Comparison of ENCODE assay signal across 14 mouse cellular contexts in genomic region chr5:4833940-4834339, GRCm38 (mm10).
DNase-seq lines count a peak whose midpoint lies in the region; ATAC-seq and TF ChIP-seq lines count a peak whose summit lies in the region.
"Had no signal": no experiment of that assay in that cellular context is flagged by ENCODE, and none has a peak within 500 bp of the region (broad histone marks: within the 10 kb centered on the region; RNA-seq: fewer than 3 reads in every experiment).

No protein-coding gene starts in this region.

- no peak overlapping the region for H3K4me2 ChIP-seq in forebrain, embryonic 12.5 days
- H3K4me2 ChIP-seq in forebrain, embryonic 16.5 days (ENCODE audit: low read length), result peak overlapping the region; percentile 30; the same call in 1 of the 2 replicates
- H3K4me2 ChIP-seq in hindbrain, postnatal 0 days (ENCODE audit: low read depth, low read length), result peak overlapping the region; percentile 11; the same call in 1 of the 2 replicates
- H3K4me2 ChIP-seq in neural tube, embryonic 13.5 days, result peak overlapping the region; percentile 30
- H3K4me2 ChIP-seq: limb, embryonic 13.5 days had no signal

- TF ChIP-seq CTCF in hindbrain, postnatal 0 days (IDR thresholded peaks at IDR 0.05; ENCODE audit: low read depth), result no peak
- no peak for TF ChIP-seq CTCF in thymus, adult 2 months (IDR thresholded peaks at IDR 0.05; ENCODE audit: borderline replicate concordance, control insufficient read depth, extremely low read depth, insufficient read depth, low read length, poor library complexity)

- no peaks in the 10 kb centered on the region for H3K36me3 ChIP-seq in forebrain, embryonic 12.5 days (replicated peaks)
- no peaks in the 10 kb centered on the region for H3K36me3 ChIP-seq in forebrain, embryonic 10.5 days (replicated peaks)
- H3K36me3 ChIP-seq in forebrain, embryonic 16.5 days (ENCODE audit: control insufficient read depth, insufficient read depth), result no peaks in the 10 kb centered on the region
- H3K36me3 ChIP-seq in hindbrain, postnatal 0 days (ENCODE audit: insufficient read depth, low read length), result no peaks in the 10 kb centered on the region
- H3K36me3 ChIP-seq in neural tube, embryonic 13.5 days, result no peaks in the 10 kb centered on the region
- H3K36me3 ChIP-seq in thymus, adult 2 months (ENCODE audit: control insufficient read depth, insufficient read depth, low read length), result no peaks in the 10 kb centered on the region
- H3K36me3 ChIP-seq: limb, embryonic 13.5 days had no signal

- DNase-seq in forebrain, embryonic 10.5 days (ENCODE audit: extremely low spot score, low spot score), result no peak
- DNase-seq in hindbrain, postnatal 0 days (ENCODE audit: low spot score), result peak; percentile 24
- DNase-seq in spleen, postnatal 36 days (ENCODE audit: low spot score in 2 of 2), result no peak
- DNase-seq in adrenal gland, adult 8-10 months, result no peak
- DNase-seq in thymus, adult 2 months, result no peak
- DNase-seq: cerebellum, adult 11-12 months; kidney, adult 8-10 months; lung, postnatal 14 days; right cerebral cortex, postnatal 14 days had no signal

- H3K27me3 ChIP-seq in forebrain, embryonic 12.5 days, result no peaks in the 10 kb centered on the region
- H3K27me3 ChIP-seq in forebrain, embryonic 10.5 days (ENCODE audit: poor library complexity, severe bottlenecking), result no peaks in the 10 kb centered on the region
- H3K27me3 ChIP-seq in forebrain, embryonic 16.5 days (replicated peaks; ENCODE audit: control insufficient read depth, insufficient read depth, low read length), result no peaks in the 10 kb centered on the region
- H3K27me3 ChIP-seq in hindbrain, postnatal 0 days (ENCODE audit: insufficient read depth, low read length), result no peaks in the 10 kb centered on the region
- peaks cover 63% of the 10 kb centered on the region for H3K27me3 ChIP-seq in neural tube, embryonic 13.5 days
- H3K27me3 ChIP-seq in thymus, adult 2 months (ENCODE audit: control insufficient read depth, insufficient read depth, low read length), result no peaks in the 10 kb centered on the region
- H3K27me3 ChIP-seq: limb, embryonic 13.5 days had no signal

- H3K27ac ChIP-seq in forebrain, embryonic 12.5 days, result peak overlapping the region; percentile 76; the same call in 1 of the 2 replicates
- H3K27ac ChIP-seq in forebrain, embryonic 10.5 days, result no peak overlapping the region
- H3K27ac ChIP-seq in forebrain, embryonic 16.5 days (ENCODE audit: low read length), result no peak overlapping the region
- no peak overlapping the region for H3K27ac ChIP-seq in hindbrain, postnatal 0 days
- no peak overlapping the region for H3K27ac ChIP-seq in neural tube, embryonic 13.5 days (replicated peaks)
- no peak overlapping the region for H3K27ac ChIP-seq in thymus, adult 2 months (ENCODE audit: control insufficient read depth, insufficient read depth, low read length)

- H3K4me1 ChIP-seq in forebrain, embryonic 12.5 days, result peaks cover 20% of the 10 kb centered on the region
- H3K4me1 ChIP-seq in forebrain, embryonic 10.5 days, result peaks cover 36% of the 10 kb centered on the region
- H3K4me1 ChIP-seq in forebrain, embryonic 16.5 days (replicated peaks; ENCODE audit: control insufficient read depth, insufficient read depth, low read length), result peaks cover 14% of the 10 kb centered on the region
- 0 out of 2 replicates have a peak, but pooled peaks cover 3% of the 10 kb centered on the region for H3K4me1 ChIP-seq in hindbrain, postnatal 0 days (ENCODE audit: insufficient read depth, low read length)
- peaks cover 16% of the 10 kb centered on the region for H3K4me1 ChIP-seq in neural tube, embryonic 13.5 days (replicated peaks)
- no peaks in the 10 kb centered on the region for H3K4me1 ChIP-seq in thymus, adult 2 months (replicated peaks; ENCODE audit: control insufficient read depth, insufficient read depth, low read length)

- no peak overlapping the region for H3K9ac ChIP-seq in forebrain, embryonic 12.5 days
- no peak overlapping the region for H3K9ac ChIP-seq in forebrain, embryonic 16.5 days (replicated peaks; ENCODE audit: low read depth, low read length)
- no peak overlapping the region for H3K9ac ChIP-seq in hindbrain, postnatal 0 days (replicated peaks; ENCODE audit: low read length)
- H3K9ac ChIP-seq in neural tube, embryonic 13.5 days, result no peak overlapping the region
- H3K9ac ChIP-seq: limb, embryonic 13.5 days had no signal

- H3K4me3 ChIP-seq in forebrain, embryonic 12.5 days (replicated peaks), result no peak overlapping the region
- H3K4me3 ChIP-seq in forebrain, embryonic 10.5 days, result no peak overlapping the region
- no peak overlapping the region for H3K4me3 ChIP-seq in forebrain, embryonic 16.5 days (replicated peaks; ENCODE audit: low read length)
- H3K4me3 ChIP-seq in hindbrain, postnatal 0 days (ENCODE audit: low read length), result no peak overlapping the region
- no peak overlapping the region for H3K4me3 ChIP-seq in neural tube, embryonic 13.5 days
- no peak overlapping the region for H3K4me3 ChIP-seq in thymus, adult 2 months (ENCODE audit: control insufficient read depth, insufficient read depth, low read length)
- H3K4me3 ChIP-seq: limb, embryonic 13.5 days had no signal

- H3K9me3 ChIP-seq in forebrain, embryonic 12.5 days, result no peaks in the 10 kb centered on the region
- H3K9me3 ChIP-seq in forebrain, embryonic 10.5 days, result no peaks in the 10 kb centered on the region
- H3K9me3 ChIP-seq in forebrain, embryonic 16.5 days (ENCODE audit: control insufficient read depth, low read length), result no peaks in the 10 kb centered on the region
- no peaks in the 10 kb centered on the region for H3K9me3 ChIP-seq in hindbrain, postnatal 0 days (ENCODE audit: low read length)
- no peaks in the 10 kb centered on the region for H3K9me3 ChIP-seq in neural tube, embryonic 13.5 days
- H3K9me3 ChIP-seq: limb, embryonic 13.5 days had no signal

- 41% methylated on average over 11 of the region's 11 CpGs for WGBS in forebrain, embryonic 12.5 days
- WGBS in forebrain, embryonic 10.5 days, result 73% methylated on average over 11 of the region's 11 CpGs
- WGBS in forebrain, embryonic 16.5 days, result 26% methylated on average over 11 of the region's 11 CpGs
- whole genome bisulfite sequencing in hindbrain, postnatal 0 days, result 19% methylated on average over 11 of the region's 11 CpGs
- 12% methylated on average over 11 of the region's 11 CpGs for WGBS in neural tube, embryonic 13.5 days
- 98% methylated on average over 11 of the region's 11 CpGs for WGBS in thymus, adult 2 months

- TF ChIP-seq POLR2A in thymus, adult 2 months (IDR thresholded peaks at IDR 0.05; ENCODE audit: control insufficient read depth, extremely low read depth, insufficient read depth, low read length, poor library complexity), result no peak

- ATAC-seq in forebrain, embryonic 12.5 days (ENCODE audit: low FRiP score), result peak; percentile 15; the same call in 1 of the 2 replicates
- peak; percentile 26; the same call in 1 of the 2 replicates for ATAC-seq in forebrain, embryonic 16.5 days
- 0 out of 2 replicates have a peak, but pooled peaks have one; percentile 40 for ATAC-seq in hindbrain, postnatal 0 days
- ATAC-seq in neural tube, embryonic 13.5 days (ENCODE audit: low read depth), result no peak
- ATAC-seq: activated CD4-positive, CD25-positive, alpha-beta regulatory T cell, adult 4 months had no signal
